Mouse (Mus musculus): ENCODE measurements at regions not wholly inside any gene's neighbourhood (a gene's known extent, or its start where the extent isn't known, plus 50 kb on each side); places are given as distances from the start of the nearest gene placed in this dataset.

- CTCF ChIA-PET = interaction anchor here (1.4 kb wide), 1 partner anchor 15 kb away, joined by 4 read pairs; no protein-coding TSS in a partner anchor
- POLR2A ChIA-PET = no interaction called here
- in situ Hi-C loops (cut with MboI; ENCODE audit: low pct_unique_long_range_greater_than_20kb) = no loop called here
- ATAC-seq (no peak), DNase-seq (ENCODE audit: low read depth, low spot score) (no peak)
- H3K27me3 ChIP-seq = no peaks in the 10 kb centered on the region
- no peak for TF ChIP-seq CTCF (IDR thresholded peaks at IDR 0.05)
Observed at GRCm38 (mm10) chr2:45356558-45357170, 239.5 kb upstream of the Zeb2 start.

GRCm38 (mm10) chr2:45356021-45356420 lies 238.8 kb upstream of the Zeb2 start:
- no peak for DNase-seq (ENCODE audit: low read depth, low spot score)
- CTCF ChIA-PET = interaction anchor here (1.4 kb wide), 1 partner anchor 16 kb away, joined by 4 read pairs; no protein-coding TSS in a partner anchor
- POLR2A ChIA-PET = interaction anchor here (0.6 kb wide), 1 partner anchor 1065 kb away, joined by 3 read pairs; no protein-coding TSS in a partner anchor
- in situ Hi-C loops (cut with MboI; ENCODE audit: low pct_unique_long_range_greater_than_20kb) = no loop called here
- H3K27me3 ChIP-seq = no peaks in the 10 kb centered on the region
- no peak for ATAC-seq
- TF ChIP-seq CTCF (IDR thresholded peaks at IDR 0.05) = no peak

DNA sequence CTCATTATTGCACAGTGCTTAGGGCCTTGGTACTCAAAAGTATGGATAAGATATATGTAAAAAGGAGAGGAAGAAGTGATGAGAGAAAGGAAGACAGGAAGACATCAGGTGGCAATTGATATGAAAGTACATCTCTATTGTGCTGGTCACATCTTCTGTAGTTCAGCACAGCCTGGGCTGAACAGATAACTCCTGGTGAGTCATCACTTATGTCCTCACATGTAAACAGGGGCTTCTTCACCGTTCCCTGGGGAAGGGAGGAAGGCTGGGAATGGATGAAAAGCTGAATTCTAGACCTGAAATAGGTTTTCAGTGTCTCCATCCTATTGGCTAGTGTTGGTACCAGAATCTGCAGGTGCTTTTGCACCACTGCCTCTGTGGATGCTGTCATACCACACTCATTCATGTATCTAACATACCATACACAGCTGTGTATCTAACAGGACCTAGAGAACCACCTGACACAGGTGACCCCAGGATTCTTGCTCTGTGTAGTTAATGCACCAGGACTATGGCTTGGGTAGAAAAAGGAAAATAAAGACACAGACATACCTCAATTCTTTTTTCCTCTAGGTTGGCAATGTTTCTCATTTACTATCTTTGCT lies 234.4 kb upstream of the Zeb2 start:
- ChIA-PET CTCF (no interaction called here), POLR2A (no interaction called here)
- DNase-seq (ENCODE audit: low read depth, low spot score) (no peak), ATAC-seq (no peak)
- H3K27me3 ChIP-seq = no peaks in the 10 kb centered on the region
- in situ Hi-C loops (cut with MboI; ENCODE audit: low pct_unique_long_range_greater_than_20kb) = no loop called here
- TF ChIP-seq CTCF (IDR thresholded peaks at IDR 0.05) = no peak

- in situ Hi-C loops (cut with MboI; ENCODE audit: low pct_unique_long_range_greater_than_20kb) = no loop called here
- no peaks in the 10 kb centered on the region for H3K27me3 ChIP-seq
- TF ChIP-seq CTCF (IDR thresholded peaks at IDR 0.05) = no peak
- ChIA-PET CTCF (no interaction called here), POLR2A (no interaction called here)
- ATAC-seq (no peak), DNase-seq (ENCODE audit: low read depth, low spot score) (no peak)
Observed at GRCm38 (mm10) chr2:45346358-45346757, 229.2 kb upstream of the Zeb2 start.

DNA sequence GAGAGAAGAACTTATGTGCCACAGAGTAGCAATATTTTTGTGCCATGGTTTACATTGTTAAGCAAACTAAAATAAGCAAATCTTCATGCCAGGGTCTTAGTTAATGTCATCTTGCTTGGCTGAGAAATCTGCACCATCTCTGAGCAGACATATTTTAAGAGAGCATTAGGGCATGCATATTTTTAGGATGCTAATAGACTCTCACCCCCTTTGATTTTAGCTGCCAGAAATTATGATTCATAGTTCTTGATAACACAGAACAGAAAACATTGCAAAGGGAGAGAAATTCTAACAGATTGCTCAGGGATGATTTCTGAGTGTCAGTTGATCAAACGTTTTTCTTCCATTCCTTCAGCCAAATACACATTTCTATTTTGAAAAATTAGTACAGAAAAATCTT lies 222.7 kb upstream of the Zeb2 start:
- in situ Hi-C loops (cut with MboI; ENCODE audit: low pct_unique_long_range_greater_than_20kb) = no loop called here
- ChIA-PET CTCF (no interaction called here), POLR2A (no interaction called here)
- H3K27me3 ChIP-seq = no peaks in the 10 kb centered on the region
- ATAC-seq = no peak
- DNase-seq (ENCODE audit: low read depth, low spot score) = no peak
- no peak for TF ChIP-seq CTCF (IDR thresholded peaks at IDR 0.05)

DNA sequence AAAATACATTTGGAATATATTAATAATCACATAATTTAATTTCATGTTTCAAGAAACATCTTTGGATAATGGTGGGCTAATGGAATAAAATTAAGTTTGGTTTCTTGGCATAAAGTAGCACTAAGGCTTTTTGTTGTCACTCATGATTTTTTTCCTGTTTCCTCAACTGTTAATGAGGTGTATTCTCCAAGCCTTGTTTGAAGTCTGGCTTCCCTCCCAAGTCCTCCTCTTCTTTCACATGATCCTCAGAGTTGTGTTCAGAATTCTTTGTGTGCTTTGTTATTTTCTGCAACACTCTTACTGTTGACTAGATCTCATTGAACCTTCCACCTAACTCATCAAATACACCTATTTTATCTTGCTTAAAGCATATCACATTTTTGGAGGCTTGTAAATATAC lies 221.6 kb upstream of the Zeb2 start:
- DNase-seq (ENCODE audit: low read depth, low spot score) = no peak
- in situ Hi-C loops (cut with MboI; ENCODE audit: low pct_unique_long_range_greater_than_20kb) = no loop called here
- no peak for ATAC-seq
- CTCF ChIA-PET = no interaction called here
- H3K27me3 ChIP-seq = no peaks in the 10 kb centered on the region
- TF ChIP-seq CTCF (IDR thresholded peaks at IDR 0.05) = no peak
- POLR2A ChIA-PET = no interaction called here

GRCm38 (mm10) chr2:45316945-45317565 lies 199.9 kb upstream of the Zeb2 start:
- ChIA-PET CTCF (interaction anchor here (0.8 to 1.4 kb wide), 2 partner anchors 8 to 38 kb away, joined by 3 read pairs; no protein-coding TSS in a partner anchor), POLR2A (interaction anchor here (0.7 kb wide), 1 partner anchor 1328 kb away, joined by 3 read pairs; no protein-coding TSS in a partner anchor)
- no peak for TF ChIP-seq CTCF (IDR thresholded peaks at IDR 0.05)
- ATAC-seq (no peak), DNase-seq (ENCODE audit: low read depth, low spot score) (no peak)
- in situ Hi-C loops (cut with MboI; ENCODE audit: low pct_unique_long_range_greater_than_20kb) = no loop called here
- no peaks in the 10 kb centered on the region for H3K27me3 ChIP-seq

DNA sequence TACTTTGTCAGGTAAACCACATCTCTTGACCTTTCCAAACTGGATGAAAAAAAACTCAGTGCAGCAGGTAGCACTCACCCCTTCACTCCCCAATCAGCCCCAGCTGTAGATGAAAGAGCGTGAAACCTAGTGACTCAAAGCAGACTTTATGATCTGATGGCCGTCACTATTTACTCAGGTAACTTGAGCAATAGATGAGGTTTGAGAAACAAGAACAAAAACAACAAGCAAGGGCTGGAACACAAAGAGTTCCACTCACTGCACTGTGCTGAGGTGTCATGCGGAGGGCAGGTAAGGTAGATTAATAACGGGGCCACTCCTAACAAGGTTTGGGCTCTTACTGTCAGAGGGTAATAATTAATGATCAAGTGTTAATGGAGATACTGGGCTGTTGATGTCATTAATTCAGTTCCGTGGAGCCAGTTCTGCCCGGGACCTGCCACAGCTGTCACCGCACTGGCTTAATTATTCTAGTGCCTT lies 170.4 kb upstream of the Zeb2 start:
- no peak for DNase-seq (ENCODE audit: low read depth, low spot score)
- in situ Hi-C loops (cut with MboI; ENCODE audit: low pct_unique_long_range_greater_than_20kb) = loop anchor here (10.0 kb wide), 1 partner anchor 173 kb away; the partner anchor contains the start of gene Zeb2
- ChIA-PET POLR2A (no interaction called here), CTCF (no interaction called here)
- no peaks in the 10 kb centered on the region for H3K27me3 ChIP-seq
- ATAC-seq = no peak
- TF ChIP-seq CTCF (IDR thresholded peaks at IDR 0.05) = no peak

- POLR2A ChIA-PET = no interaction called here
- CTCF ChIA-PET = no interaction called here
- H3K27me3 ChIP-seq = no peaks in the 10 kb centered on the region
- no peak for ATAC-seq
- DNase-seq (ENCODE audit: low read depth, low spot score) = no peak
- in situ Hi-C loops (cut with MboI; ENCODE audit: low pct_unique_long_range_greater_than_20kb) = loop anchor here (10.0 kb wide), 1 partner anchor 169 kb away; the partner anchor contains the start of gene Zeb2
- TF ChIP-seq CTCF (IDR thresholded peaks at IDR 0.05) = no peak
Observed at GRCm38 (mm10) chr2:45283811-45284210, 166.6 kb upstream of the Zeb2 start.

GRCm38 (mm10) chr2:45279490-45279889 lies 162.3 kb upstream of the Zeb2 start:
- TF ChIP-seq CTCF (IDR thresholded peaks at IDR 0.05) = no peak
- in situ Hi-C loops (cut with MboI; ENCODE audit: low pct_unique_long_range_greater_than_20kb) = no loop called here
- CTCF ChIA-PET = interaction anchor here (1.0 kb wide), 1 partner anchor 9 kb away, joined by 3 read pairs; no protein-coding TSS in a partner anchor
- POLR2A ChIA-PET = no interaction called here
- ATAC-seq = peak; percentile 84
- peak; percentile 50 for DNase-seq (ENCODE audit: low read depth, low spot score)
- H3K27me3 ChIP-seq = no peaks in the 10 kb centered on the region

DNA sequence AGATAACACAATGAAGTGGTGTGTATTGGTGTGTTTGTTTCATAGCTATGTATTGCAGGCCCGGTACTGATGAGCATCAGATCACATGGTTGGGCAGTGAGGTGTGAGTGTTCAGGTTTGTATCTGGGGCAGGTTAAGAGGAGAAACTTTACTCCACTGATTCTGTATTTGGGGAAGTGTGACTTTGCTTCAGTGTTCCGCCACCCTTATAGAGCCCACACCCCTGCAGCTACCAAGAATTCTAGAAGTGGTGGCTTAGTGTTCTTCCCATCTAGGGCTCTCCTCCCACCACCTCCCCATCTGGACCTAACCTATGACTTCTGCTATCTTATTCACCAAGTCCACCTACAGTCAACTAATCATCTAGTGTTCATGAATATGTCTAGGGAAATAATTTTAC lies 160.4 kb upstream of the Zeb2 start:
- ChIA-PET POLR2A (no interaction called here), CTCF (no interaction called here)
- no peak for TF ChIP-seq CTCF (IDR thresholded peaks at IDR 0.05)
- no peak for ATAC-seq
- no peak for DNase-seq (ENCODE audit: low read depth, low spot score)
- H3K27me3 ChIP-seq = no peaks in the 10 kb centered on the region
- in situ Hi-C loops (cut with MboI; ENCODE audit: low pct_unique_long_range_greater_than_20kb) = no loop called here

Data from Patski (cell line).